Mouse (Mus musculus) neural tube, embryonic 15.5 days (tissue): Measurements from ENCODE around the gene Gm10840. TPM values are rescaled to one million over a fixed set of nuclear protein-coding genes. Genes with fewer than 3 reads are reported as not detected.

ENCODE experiments used
- ATAC-seq: fragments of 200-750 bp; cut with Nextera tagmentation; 2 replicates; pipeline ENCODE4 v1.8.0; 2017; ENCODE audit warnings: mild to moderate bottlenecking, moderate TSS enrichment, moderate library complexity; ENCODE audit not compliant: low FRiP score
- H3K27ac ChIP-seq: fragments of 300-500 bp; sonication (generic); replicated peaks from 2 replicates; pipeline ENCODE4 v1.5.1; 2015; ENCODE audit warnings: mild to moderate bottlenecking, inconsistent platforms
- H3K27me3 ChIP-seq: fragments of 300-500 bp; sonication (generic); replicated peaks from 2 replicates; pipeline ENCODE4 v1.6.1; 2015; ENCODE audit warnings: inconsistent platforms
- H3K36me3 ChIP-seq: fragments of 300-500 bp; sonication (generic); 2 replicates; pipeline ENCODE4 v1.6.1; 2015; ENCODE audit warnings: inconsistent platforms
- H3K4me1 ChIP-seq: fragments of 300-500 bp; sonication (generic); 2 replicates; pipeline ENCODE4 v1.6.1; 2015; ENCODE audit warnings: inconsistent platforms
- H3K4me2 ChIP-seq: fragments of 300-500 bp; sonication (generic); 2 replicates; pipeline ENCODE4 v1.6.1; 2015; ENCODE audit warnings: inconsistent platforms, mild to moderate bottlenecking, moderate library complexity
- H3K4me3 ChIP-seq: fragments of 300-500 bp; sonication (generic); replicated peaks from 2 replicates; pipeline ENCODE4 v1.5.1; 2015; ENCODE audit warnings: mild to moderate bottlenecking, inconsistent platforms
- H3K9ac ChIP-seq: fragments of 300-500 bp; sonication (generic); replicated peaks from 2 replicates; pipeline ENCODE4 v1.6.1; 2015; ENCODE audit warnings: mild to moderate bottlenecking, inconsistent platforms
- H3K9me3 ChIP-seq: fragments of 300-500 bp; sonication (generic); replicated peaks from 2 replicates; pipeline ENCODE4 v1.6.1; 2016; ENCODE audit warnings: inconsistent platforms
- WGBS: fragments of 180-500 bp; shearing (Covaris S2); methylation state at CpG from one replicate; pipeline ENCODE4 v1.1.7; 2015; ENCODE audit warnings: mixed read lengths; 5-methylcytosine and 5-hydroxymethylcytosine counted together
- polyA plus RNA-seq: library from polyadenylated mRNA; unstranded; fragments of >200 nt; fragmentation: Nextera tagmentation; extraction: Ambion mirVana; gene quantifications from 2 replicates; pipeline ENCODE4 v1.2.1, GENCODE M21; 2015

The Gm10840 gene
- polyA plus RNA-seq, 1 experiment from 2014 or later = not detected

GRCm38 (mm10) chr11:106201337-106202122 is 40.9 kb downstream of the Gm10840 start:
- ATAC-seq = no peak
- Histone ChIP-seq H3K4me1 (no peaks in the 10 kb centered on the region), H3K9ac (no peak overlapping the region), H3K4me3 (no peak overlapping the region), H3K4me2 (no peak overlapping the region), H3K27ac (no peak overlapping the region), H3K27me3 (no peaks in the 10 kb centered on the region), H3K9me3 (no peaks in the 10 kb centered on the region), H3K36me3 (peaks cover 78% of the 10 kb centered on the region)
- WGBS = 94% methylated on average over 19 of the region's 19 CpGs

GRCm38 (mm10) chr11:106202123-106202465 is 41.4 kb downstream of the Gm10840 start, which contains the start of gene Strada:
Strada (minus strand) TSS chr11:106202168.
- no peak for ATAC-seq
- Histone ChIP-seq H3K9me3 (no peaks in the 10 kb centered on the region), H3K27me3 (no peaks in the 10 kb centered on the region), H3K4me1 (no peaks in the 10 kb centered on the region), H3K27ac (no peak within 1 kb of the TSS), H3K9ac (no peak within 1 kb of the TSS), H3K36me3 (peaks cover 78% of the 10 kb centered on the region), H3K4me3 (no peak within 1 kb of the TSS), H3K4me2 (no peak within 1 kb of the TSS)
- 89% methylated on average over 5 of the region's 5 CpGs for WGBS

Other genes starting within 250 kb of the Gm10840 start
- 41.3 and 42.2 TPM in 2 replicates for gene Cyb561, start 207.5 kb upstream of the Gm10840 start, polyA plus RNA-seq
- gene Ace, start 192.9 kb upstream of the Gm10840 start, polyA plus RNA-seq = 4.1 and 4.2 TPM in 2 replicates
- gene Ace3, start 166.2 kb upstream of the Gm10840 start, polyA plus RNA-seq = not detected in 2 replicates
- 3.6 and 4.2 TPM in 2 replicates for gene Kcnh6, start 152.7 kb upstream of the Gm10840 start, polyA plus RNA-seq
- gene Dcaf7, start 124.0 kb upstream of the Gm10840 start, polyA plus RNA-seq = 131 and 143 TPM in 2 replicates
- 8.0 and 9.5 TPM in 2 replicates for gene Taco1, start 94.8 kb upstream of the Gm10840 start, polyA plus RNA-seq
- gene Map3k3, start 76.2 kb upstream of the Gm10840 start, polyA plus RNA-seq = 13.1 and 15.9 TPM in 2 replicates
- 148 and 172 TPM in 2 replicates for gene Limd2, start within 50 bp of the Gm10840 start, polyA plus RNA-seq
- 29.2 and 30.7 TPM in 2 replicates for gene Strada, start 41.3 kb downstream of the Gm10840 start, polyA plus RNA-seq
- gene Ccdc47, start 55.5 kb downstream of the Gm10840 start, polyA plus RNA-seq = 96.2 and 98.3 TPM in 2 replicates
- gene Ddx42, start 56.1 kb downstream of the Gm10840 start, polyA plus RNA-seq = 75.0 and 77.6 TPM in 2 replicates
- 31.1 and 40.6 TPM in 2 replicates for gene Ftsj3, start 95.2 kb downstream of the Gm10840 start, polyA plus RNA-seq
- gene Psmc5, start 95.3 kb downstream of the Gm10840 start, polyA plus RNA-seq = 328 and 329 TPM in 2 replicates
- 14.2 and 29.1 TPM in 2 replicates for gene Smarcd2, start 112.1 kb downstream of the Gm10840 start, polyA plus RNA-seq
- gene Tcam1, start 115.8 kb downstream of the Gm10840 start, polyA plus RNA-seq = 0.15 and 0.29 TPM in 2 replicates
- not detected in 2 replicates for gene Gh, start 141.0 kb downstream of the Gm10840 start, polyA plus RNA-seq
- gene Cd79b, start 153.9 kb downstream of the Gm10840 start, polyA plus RNA-seq = 0.92 and 3.9 TPM in 2 replicates
- 0.08 and 0.18 TPM in 2 replicates for gene Scn4a, start 192.4 kb downstream of the Gm10840 start, polyA plus RNA-seq
- 0.23 and 0.41 TPM in 2 replicates for gene Prr29, start 204.6 kb downstream of the Gm10840 start, polyA plus RNA-seq
- 14.8 and 27.6 TPM in 2 replicates for gene Icam2, start 227.2 kb downstream of the Gm10840 start, polyA plus RNA-seq